Mouse (Mus musculus): Measurements from ENCODE around the gene Adcy6.

DNA sequence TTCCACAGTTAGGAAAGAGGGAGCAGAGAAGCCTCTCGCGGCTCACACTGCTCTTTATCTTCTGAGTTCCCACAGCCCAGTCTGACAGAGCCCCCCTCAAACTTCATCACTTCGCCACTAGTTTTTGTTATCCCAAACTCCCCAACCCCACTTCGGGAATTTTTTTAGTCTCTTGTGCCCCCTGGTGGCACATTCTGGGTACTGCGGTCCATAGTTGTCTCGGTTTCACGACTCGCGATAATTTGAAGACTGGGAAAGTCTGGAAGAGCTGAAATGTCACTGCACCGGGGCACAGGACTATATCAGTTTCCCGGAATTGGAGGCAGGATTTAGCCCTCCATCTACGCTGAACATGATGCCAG is 7.3 kb upstream of the Adcy6 start:
- TF ChIP-seq CTCF (IDR thresholded peaks at IDR 0.05; ENCODE audit: control insufficient read depth, insufficient read depth, insufficient replicate concordance, low read depth, low read length) (peak; percentile 71), POLR2A (IDR thresholded peaks at IDR 0.05; ENCODE audit: control insufficient read depth, low read depth, low read length) (no peak)

All from testis, adult 2 months (tissue).